Mouse (Mus musculus): ENCODE measurements around the gene Mdh2. TPM values are rescaled to one million over a fixed set of nuclear protein-coding genes. Genes with fewer than 3 reads are reported as not detected.

The Mdh2 gene
- polyA plus RNA-seq, 1 experiment from 2014 or later: 554 TPM

Small RNA genes within 50 kb of the gene (microRNA-seq; reads per million reads assigned to microRNA genes)
- gene Gm23268 (not detected), gene Mir7034 (not detected)

Other genes starting within 250 kb of the Mdh2 start
- 29.2 and 31.7 TPM in 2 replicates for gene Hip1, start 233.4 kb upstream of the Mdh2 start, polyA plus RNA-seq (2015; fragmentation: Nextera tagmentation; extraction: Ambion mirVana)
- gene Ccl26, start 214.9 kb upstream of the Mdh2 start, polyA plus RNA-seq (2015; fragmentation: Nextera tagmentation; extraction: Ambion mirVana): not detected in 2 replicates
- gene Ccl24, start 205.4 kb upstream of the Mdh2 start, polyA plus RNA-seq (2015; fragmentation: Nextera tagmentation; extraction: Ambion mirVana): 0.87 and 1.1 TPM in 2 replicates
- gene Rhbdd2, start 145.9 kb upstream of the Mdh2 start, polyA plus RNA-seq (2015; fragmentation: Nextera tagmentation; extraction: Ambion mirVana): 61.0 and 61.5 TPM in 2 replicates
- gene Por, start 108.4 kb upstream of the Mdh2 start, polyA plus RNA-seq (2015; fragmentation: Nextera tagmentation; extraction: Ambion mirVana): 108 and 111 TPM in 2 replicates
- gene Tmem120a, start 34.0 kb upstream of the Mdh2 start, polyA plus RNA-seq (2015; fragmentation: Nextera tagmentation; extraction: Ambion mirVana): 74.9 and 80.7 TPM in 2 replicates
- gene Styxl1, start 95 bp upstream of the Mdh2 start, polyA plus RNA-seq (2015; fragmentation: Nextera tagmentation; extraction: Ambion mirVana): 0.34 TPM in 2 replicates
- 56.0 and 61.2 TPM in 2 replicates for gene Srrm3, start 28.4 kb downstream of the Mdh2 start, polyA plus RNA-seq (2015; fragmentation: Nextera tagmentation; extraction: Ambion mirVana)
- 6.2 and 6.5 TPM in 2 replicates for gene Hspb1, start 109.4 kb downstream of the Mdh2 start, polyA plus RNA-seq (2015; fragmentation: Nextera tagmentation; extraction: Ambion mirVana)
- 664 and 720 TPM in 2 replicates for gene Ywhag, start 156.1 kb downstream of the Mdh2 start, polyA plus RNA-seq (2015; fragmentation: Nextera tagmentation; extraction: Ambion mirVana)
- 0.87 and 1.2 TPM in 2 replicates for gene Ssc4d, start 196.1 kb downstream of the Mdh2 start, polyA plus RNA-seq (2015; fragmentation: Nextera tagmentation; extraction: Ambion mirVana)
- gene Zp3, start 201.6 kb downstream of the Mdh2 start, polyA plus RNA-seq (2015; fragmentation: Nextera tagmentation; extraction: Ambion mirVana): not detected in 2 replicates
- 26.6 and 27.6 TPM in 2 replicates for gene Dtx2, start 216.3 kb downstream of the Mdh2 start, polyA plus RNA-seq (2015; fragmentation: Nextera tagmentation; extraction: Ambion mirVana)

Data from forebrain, embryonic 15.5 days (tissue).